Mouse (Mus musculus): ENCODE measurements around the gene Wipf2. TPM values are rescaled to one million over a fixed set of nuclear protein-coding genes. Genes with fewer than 3 reads are reported as not detected.
A peak's percentile ranks its signal among the peaks of the same experiment; 100 is the strongest.

The Wipf2 gene
- polyA plus RNA-seq, 1 experiment from 2014 or later = 4.6 TPM

- H3K9me3 ChIP-seq = no peaks in the 10 kb centered on the region
- no peaks in the 10 kb centered on the region for H3K36me3 ChIP-seq
- peaks cover 76% of the 10 kb centered on the region for H3K4me1 ChIP-seq (replicated peaks)
- peak overlapping the region; percentile 87 for H3K4me2 ChIP-seq
- 2% methylated on average over 29 of the region's 29 CpGs for WGBS
- H3K27ac ChIP-seq (replicated peaks) = peak overlapping the region; percentile 70
- H3K27me3 ChIP-seq = no peaks in the 10 kb centered on the region
- no peak for ATAC-seq (ENCODE audit: low read depth)
- H3K9ac ChIP-seq = peak overlapping the region; percentile 71
- peak overlapping the region; percentile 57 for H3K4me3 ChIP-seq
These were observed 72.7 kb downstream of the Wipf2 start for GRCm38 (mm10) chr11:98936170-98936569.

GRCm38 (mm10) chr11:98936606-98937409, 73.4 kb downstream of the Wipf2 start:
- Histone ChIP-seq H3K4me2 (peak overlapping the region; percentile 87), H3K4me3 (peak overlapping the region; percentile 57), H3K9ac (peak overlapping the region; percentile 71), H3K4me1 (replicated peaks) (peaks cover 76% of the 10 kb centered on the region), H3K27me3 (no peaks in the 10 kb centered on the region), H3K9me3 (no peaks in the 10 kb centered on the region), H3K27ac (replicated peaks) (peak overlapping the region; percentile 70), H3K36me3 (no peaks in the 10 kb centered on the region)
- peak; percentile 28; the same call in 1 of the 2 replicates for ATAC-seq (ENCODE audit: low read depth)
- WGBS = 4% methylated on average over 23 of the region's 23 CpGs

GRCm38 (mm10) chr11:98937410-98937913, 74.0 kb downstream of the Wipf2 start:
- Histone ChIP-seq H3K27me3 (no peaks in the 10 kb centered on the region), H3K4me2 (peak overlapping the region; percentile 87), H3K27ac (replicated peaks) (peak overlapping the region; percentile 74), H3K36me3 (no peaks in the 10 kb centered on the region), H3K4me3 (peak overlapping the region; percentile 57), H3K9me3 (no peaks in the 10 kb centered on the region), H3K4me1 (replicated peaks) (peaks cover 76% of the 10 kb centered on the region), H3K9ac (peak overlapping the region; percentile 71)
- peak; percentile 87 for ATAC-seq (ENCODE audit: low read depth)
- WGBS = under 1% methylated on average over 34 of the region's 38 CpGs

GRCm38 (mm10) chr11:98937914-98938694, 74.7 kb downstream of the Wipf2 start:
- H3K9me3 ChIP-seq = no peaks in the 10 kb centered on the region
- under 1% methylated on average over 39 of the region's 39 CpGs for WGBS
- ATAC-seq (ENCODE audit: low read depth) = peak; percentile 7
- no peaks in the 10 kb centered on the region for H3K27me3 ChIP-seq
- H3K27ac ChIP-seq (replicated peaks) = peak overlapping the region; percentile 74
- peak overlapping the region; percentile 87 for H3K4me2 ChIP-seq
- peak overlapping the region; percentile 71 for H3K9ac ChIP-seq
- no peaks in the 10 kb centered on the region for H3K36me3 ChIP-seq
- peak overlapping the region; percentile 57 for H3K4me3 ChIP-seq
- H3K4me1 ChIP-seq (replicated peaks) = peaks cover 76% of the 10 kb centered on the region

GRCm38 (mm10) chr11:98938701-98939083, 75.3 kb downstream of the Wipf2 start:
- Histone ChIP-seq H3K9ac (peak overlapping the region; percentile 71), H3K4me2 (peak overlapping the region; percentile 87), H3K4me3 (peak overlapping the region; percentile 57), H3K27ac (replicated peaks) (0 out of 2 replicates have a peak overlapping the region, but pooled peaks have one; percentile 74), H3K36me3 (no peaks in the 10 kb centered on the region), H3K9me3 (no peaks in the 10 kb centered on the region), H3K27me3 (no peaks in the 10 kb centered on the region), H3K4me1 (replicated peaks) (peaks cover 76% of the 10 kb centered on the region)
- WGBS = 52% methylated on average over 7 of the region's 7 CpGs
- ATAC-seq (ENCODE audit: low read depth) = no peak

GRCm38 (mm10) chr11:98939084-98939952, 75.9 kb downstream of the Wipf2 start:
- H3K9me3 ChIP-seq = no peaks in the 10 kb centered on the region
- H3K4me2 ChIP-seq = peak overlapping the region; percentile 87
- H3K9ac ChIP-seq = peak overlapping the region; percentile 76
- ATAC-seq (ENCODE audit: low read depth) = no peak
- H3K36me3 ChIP-seq = no peaks in the 10 kb centered on the region
- 53% methylated on average over 15 of the region's 15 CpGs for WGBS
- peak overlapping the region; percentile 57 for H3K4me3 ChIP-seq
- H3K27ac ChIP-seq (replicated peaks) = peak overlapping the region; percentile 93
- H3K4me1 ChIP-seq (replicated peaks) = peaks cover 83% of the 10 kb centered on the region
- H3K27me3 ChIP-seq = no peaks in the 10 kb centered on the region

- H3K27me3 ChIP-seq = no peaks in the 10 kb centered on the region
- H3K9me3 ChIP-seq = no peaks in the 10 kb centered on the region
- no peaks in the 10 kb centered on the region for H3K36me3 ChIP-seq
- peak overlapping the region; percentile 93 for H3K27ac ChIP-seq (replicated peaks)
- ATAC-seq (ENCODE audit: low read depth) = no peak
- H3K4me3 ChIP-seq = peak overlapping the region; percentile 57; the same call in 1 of the 2 replicates
- WGBS = 61% methylated on average over 11 of the region's 11 CpGs
- H3K4me1 ChIP-seq (replicated peaks) = peaks cover 90% of the 10 kb centered on the region
- H3K9ac ChIP-seq = peak overlapping the region; percentile 76
- peak overlapping the region; percentile 87 for H3K4me2 ChIP-seq
These were observed 76.7 kb downstream of the Wipf2 start for GRCm38 (mm10) chr11:98939953-98940641.

GRCm38 (mm10) chr11:98940776-98941175, 77.3 kb downstream of the Wipf2 start:
- H3K4me1 ChIP-seq (replicated peaks) = peaks cover 97% of the 10 kb centered on the region
- no peak for ATAC-seq (ENCODE audit: low read depth)
- no peaks in the 10 kb centered on the region for H3K9me3 ChIP-seq
- H3K4me2 ChIP-seq = peak overlapping the region; percentile 87
- H3K27ac ChIP-seq (replicated peaks) = peak overlapping the region; percentile 93
- WGBS = 49% methylated on average over 3 of the region's 3 CpGs
- peak overlapping the region; percentile 76 for H3K9ac ChIP-seq
- peak overlapping the region; percentile 57 for H3K4me3 ChIP-seq
- H3K36me3 ChIP-seq = no peaks in the 10 kb centered on the region
- no peaks in the 10 kb centered on the region for H3K27me3 ChIP-seq

- H3K27ac ChIP-seq (replicated peaks) = peak overlapping the region; percentile 93
- H3K4me3 ChIP-seq = peak overlapping the region; percentile 57
- H3K4me2 ChIP-seq = peak overlapping the region; percentile 87
- WGBS = 5% methylated on average over 12 of the region's 12 CpGs
- H3K36me3 ChIP-seq = no peaks in the 10 kb centered on the region
- ATAC-seq (ENCODE audit: low read depth) = no peak
- H3K9ac ChIP-seq = peak overlapping the region; percentile 76
- no peaks in the 10 kb centered on the region for H3K9me3 ChIP-seq
- H3K4me1 ChIP-seq (replicated peaks) = peaks cover 94% of the 10 kb centered on the region
- H3K27me3 ChIP-seq = no peaks in the 10 kb centered on the region
These were observed 77.9 kb downstream of the Wipf2 start for GRCm38 (mm10) chr11:98941341-98941825.

GRCm38 (mm10) chr11:98941826-98942550, 78.5 kb downstream of the Wipf2 start:
- Histone ChIP-seq H3K4me1 (replicated peaks) (peaks cover 90% of the 10 kb centered on the region), H3K27me3 (no peaks in the 10 kb centered on the region), H3K4me3 (peak overlapping the region; percentile 57), H3K9me3 (no peaks in the 10 kb centered on the region), H3K36me3 (no peaks in the 10 kb centered on the region), H3K9ac (peak overlapping the region; percentile 76), H3K27ac (replicated peaks) (peak overlapping the region; percentile 93), H3K4me2 (peak overlapping the region; percentile 87)
- ATAC-seq (ENCODE audit: low read depth) = peak; percentile 19
- WGBS = 2% methylated on average over 15 of the region's 15 CpGs
